Mouse (Mus musculus): Measurements from ENCODE around the gene Wdr53.
"Not testable (repeated sequence)": the region's sequence is repeated elsewhere in the genome, so short reads cannot be mapped to it uniquely, and the experiment has no call there.

The Wdr53 gene

GRCm38 (mm10) chr16:32246952-32247370, at the start of gene Wdr53, which contains the start of gene Fbxo45:
TSS of gene Wdr53 (plus strand) at chr16:32247227.
TSS of gene Fbxo45 (minus strand) at chr16:32247158.
- peak; percentile 98 for DNase-seq (ENCODE audit: low spot score)

- DNase-seq (ENCODE audit: low spot score), result no peak
These were observed 46.6 kb upstream of the Wdr53 start for GRCm38 (mm10) chr16:32200256-32201003.

GRCm38 (mm10) chr16:32201004-32201325, 46.1 kb upstream of the Wdr53 start:
- DNase-seq (ENCODE audit: low spot score), result no peak

- DNase-seq (ENCODE audit: low spot score), result peak; percentile 27
These were observed 44.3 kb upstream of the Wdr53 start for GRCm38 (mm10) chr16:32202681-32203080.

GRCm38 (mm10) chr16:32204902-32205301, 42.1 kb upstream of the Wdr53 start:
- DNase-seq (ENCODE audit: low spot score), result no peak

GRCm38 (mm10) chr16:32214156-32214555, 32.9 kb upstream of the Wdr53 start:
- DNase-seq (ENCODE audit: low spot score), result no peak

GRCm38 (mm10) chr16:32214804-32215576, 32.0 kb upstream of the Wdr53 start:
- DNase-seq (ENCODE audit: low spot score), result no peak

GRCm38 (mm10) chr16:32221803-32222202, 25.2 kb upstream of the Wdr53 start:
- DNase-seq (ENCODE audit: low spot score), result no peak

GRCm38 (mm10) chr16:32222399-32222798, 24.6 kb upstream of the Wdr53 start:
- DNase-seq (ENCODE audit: low spot score), result no peak

GRCm38 (mm10) chr16:32232050-32232449, 15.0 kb upstream of the Wdr53 start:
- DNase-seq (ENCODE audit: low spot score), result not testable (repeated sequence)

- no peak for DNase-seq (ENCODE audit: low spot score)
These were observed 8.9 kb upstream of the Wdr53 start for GRCm38 (mm10) chr16:32237930-32238680.

GRCm38 (mm10) chr16:32239428-32240312, 7.4 kb upstream of the Wdr53 start:
- DNase-seq (ENCODE audit: low spot score), result no peak

- DNase-seq (ENCODE audit: low spot score), result no peak
These were observed 3.1 kb upstream of the Wdr53 start for GRCm38 (mm10) chr16:32243901-32244300.

GRCm38 (mm10) chr16:32246351-32246791, 656 bp upstream of the Wdr53 start:
- peak; percentile 75 for DNase-seq (ENCODE audit: low spot score)

- not testable (repeated sequence) for DNase-seq (ENCODE audit: low spot score)
These were observed 17.2 kb downstream of the Wdr53 start for GRCm38 (mm10) chr16:32264225-32264624.

- DNase-seq (ENCODE audit: low spot score), result no peak
These were observed 24.3 kb downstream of the Wdr53 start, which contains the start of gene Smco1 for GRCm38 (mm10) chr16:32271291-32271690. TSS of gene Smco1 (plus strand) at chr16:32271468.

- peak; percentile 56 for DNase-seq (ENCODE audit: low spot score)
These were observed 26.3 kb downstream of the Wdr53 start for GRCm38 (mm10) chr16:32273338-32273737.

GRCm38 (mm10) chr16:32275041-32275440, 28.0 kb downstream of the Wdr53 start:
- no peak for DNase-seq (ENCODE audit: low spot score)

GRCm38 (mm10) chr16:32275830-32276229, 28.8 kb downstream of the Wdr53 start:
- no peak for DNase-seq (ENCODE audit: low spot score)

- peak; percentile 92 for DNase-seq (ENCODE audit: low spot score)
These were observed 30.6 kb downstream of the Wdr53 start, which contains the start of gene Rnf168 for GRCm38 (mm10) chr16:32277308-32278256. TSS of gene Rnf168 (plus strand) at chr16:32277459.

Data from testis, postnatal 14 days (tissue).